Mouse (Mus musculus) CH12.LX (cell line): Measurements from ENCODE around the gene Gm20388.

Experiments used
- GABPA ChIP-seq: IDR thresholded peaks from 2 replicates; pipeline ENCODE4 v1.6.1; 2012; ENCODE audit warnings: low read depth, low read length, improper control_type of control experiment, inconsistent platforms; ENCODE audit not compliant: insufficient replicate concordance
- POLR2A ChIP-seq: IDR thresholded peaks from 2 replicates; pipeline ENCODE4 v1.6.1; 2011; ENCODE audit warnings: low read depth, mild to moderate bottlenecking, improper control_type of control experiment, low read length

DNA sequence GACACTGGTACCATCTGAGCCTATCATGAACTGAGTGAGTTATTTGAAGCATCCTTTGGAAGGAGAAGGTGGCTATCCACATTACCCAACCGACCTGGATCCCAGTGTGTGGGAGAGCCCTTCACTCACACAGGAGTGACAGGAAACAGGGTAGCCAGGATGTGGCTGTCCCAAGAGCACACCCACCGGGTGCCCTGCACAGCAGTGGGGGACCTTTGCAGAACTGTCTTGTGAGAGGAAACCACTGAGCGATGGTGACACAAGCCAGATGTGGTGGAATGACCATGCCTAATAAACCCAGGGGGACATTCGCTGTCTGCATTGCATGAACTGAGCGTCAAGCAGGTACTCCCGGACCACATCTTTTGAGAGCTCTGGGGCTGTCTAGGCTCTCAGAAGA lies 116.3 kb downstream of the Gm20388 start:
- TF ChIP-seq GABPA (no peak), POLR2A (no peak)
